Mouse (Mus musculus): ENCODE results near the gene Rbfox2.

The Rbfox2 gene

GRCm38 (mm10) chr15:77107169-77107908 is 199.5 kb downstream of the Rbfox2 start:
- DNase-seq (ENCODE audit: low read depth, low spot score) = no peak

GRCm38 (mm10) chr15:77105273-77105672 is 201.5 kb downstream of the Rbfox2 start:
- no peak for DNase-seq (ENCODE audit: low read depth, low spot score)

- DNase-seq (ENCODE audit: low read depth, low spot score) = no peak
Observed at GRCm38 (mm10) chr15:77104349-77105158, 202.2 kb downstream of the Rbfox2 start.

GRCm38 (mm10) chr15:77102685-77103084 is 204.1 kb downstream of the Rbfox2 start:
- DNase-seq (ENCODE audit: low read depth, low spot score) = peak; percentile 74

GRCm38 (mm10) chr15:77099756-77100155 is 207.0 kb downstream of the Rbfox2 start:
- no peak for DNase-seq (ENCODE audit: low read depth, low spot score)

DNA sequence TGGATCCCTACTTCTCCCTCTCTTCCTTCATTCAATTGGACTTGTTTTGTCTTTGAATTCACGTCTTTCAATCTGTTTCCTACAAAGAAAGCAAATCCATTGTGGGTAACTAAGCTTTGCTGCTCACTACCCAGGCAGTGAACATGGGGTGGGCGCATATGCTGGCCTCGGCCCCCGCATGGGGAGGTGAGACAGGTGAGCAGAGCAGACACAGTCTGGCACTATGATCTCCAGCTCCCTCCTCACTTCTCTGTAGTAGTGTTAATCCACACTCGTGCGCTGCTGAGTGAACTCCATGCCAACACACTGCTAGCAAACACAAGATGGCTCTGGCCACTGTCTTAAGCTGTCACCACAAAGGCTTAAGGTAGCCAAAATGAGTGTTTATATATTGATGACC is 209.4 kb downstream of the Rbfox2 start:
- no peak for DNase-seq (ENCODE audit: low read depth, low spot score)

DNA sequence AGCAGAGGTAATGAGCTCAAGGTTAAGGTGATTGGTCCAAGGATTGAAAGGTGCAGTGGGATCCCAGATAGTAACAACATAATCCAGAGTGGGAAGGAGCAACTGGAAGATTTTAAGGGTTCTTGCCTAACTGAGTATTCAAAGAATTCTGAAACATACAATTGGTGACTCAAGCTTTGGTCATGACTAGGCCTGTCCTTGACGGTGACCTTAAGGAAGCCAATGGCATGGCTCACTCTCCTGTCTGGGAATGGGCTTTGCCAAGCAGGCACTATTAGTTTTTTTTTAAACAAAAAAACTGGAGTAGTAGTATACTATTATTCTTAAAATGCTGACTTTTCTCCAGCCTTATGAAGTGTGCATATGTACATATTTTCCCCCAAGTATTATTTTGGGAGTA is 211.6 kb downstream of the Rbfox2 start:
- no peak for DNase-seq (ENCODE audit: low read depth, low spot score)

DNA sequence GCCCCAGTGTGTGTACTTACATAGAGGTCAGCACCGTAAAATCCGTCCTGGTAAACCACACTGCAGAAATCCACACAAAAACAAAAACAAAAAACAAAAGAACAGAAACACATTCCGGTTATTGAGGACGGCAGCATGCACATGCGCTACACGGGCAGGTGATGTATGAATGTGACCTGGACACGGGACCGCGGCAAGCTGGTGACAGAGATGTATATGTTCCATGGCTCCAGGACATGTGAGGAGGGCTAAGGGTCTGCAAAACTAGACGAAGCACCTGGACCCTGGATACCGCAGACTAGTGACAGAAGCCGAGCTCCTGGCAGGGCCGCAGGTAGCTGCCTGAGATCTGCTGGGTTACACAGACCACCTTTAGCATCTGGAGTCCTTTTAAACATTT is 212.4 kb downstream of the Rbfox2 start:
- no peak for DNase-seq (ENCODE audit: low read depth, low spot score)

GRCm38 (mm10) chr15:77091394-77091793 is 215.4 kb downstream of the Rbfox2 start:
- DNase-seq (ENCODE audit: low read depth, low spot score) = no peak

DNA sequence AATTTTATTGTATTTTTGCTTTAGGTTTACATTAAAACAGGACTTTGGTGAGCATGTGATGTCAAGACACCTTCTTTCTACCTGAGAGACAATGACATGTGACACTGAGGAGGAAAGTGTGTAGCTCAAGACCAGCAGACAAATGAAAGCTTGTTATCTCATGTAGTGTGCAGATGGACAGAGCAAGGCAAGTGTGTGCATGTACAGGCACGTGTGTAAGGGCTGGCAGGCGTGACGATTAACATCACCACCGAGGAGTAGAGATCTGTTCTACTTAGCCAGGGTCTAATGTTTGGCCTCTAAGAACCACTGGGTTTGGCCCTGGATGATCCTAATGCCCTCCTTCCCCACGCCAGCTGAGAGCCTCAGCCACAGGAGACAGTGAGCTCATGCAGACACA is 216.3 kb downstream of the Rbfox2 start:
- no peak for DNase-seq (ENCODE audit: low read depth, low spot score)

DNA sequence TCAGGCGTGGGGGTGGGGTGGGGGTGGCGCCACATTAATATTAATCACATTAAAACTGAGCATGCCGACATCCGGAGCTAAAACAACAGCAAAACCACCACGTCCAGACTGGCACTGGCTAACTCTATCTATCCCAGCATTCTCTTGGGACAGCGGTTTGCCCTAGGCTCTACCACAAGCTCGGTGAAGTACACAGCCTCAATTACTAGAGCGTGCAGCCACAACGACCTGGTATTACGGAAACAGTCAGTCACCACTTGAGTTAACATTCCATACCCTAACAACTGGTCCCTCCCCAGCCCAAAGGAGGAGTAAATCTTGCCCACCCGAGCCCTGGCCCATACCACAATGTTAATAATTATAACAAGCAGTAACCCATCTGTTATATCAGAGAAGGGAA is 217.6 kb downstream of the Rbfox2 start:
- DNase-seq (ENCODE audit: low read depth, low spot score) = no peak

DNA sequence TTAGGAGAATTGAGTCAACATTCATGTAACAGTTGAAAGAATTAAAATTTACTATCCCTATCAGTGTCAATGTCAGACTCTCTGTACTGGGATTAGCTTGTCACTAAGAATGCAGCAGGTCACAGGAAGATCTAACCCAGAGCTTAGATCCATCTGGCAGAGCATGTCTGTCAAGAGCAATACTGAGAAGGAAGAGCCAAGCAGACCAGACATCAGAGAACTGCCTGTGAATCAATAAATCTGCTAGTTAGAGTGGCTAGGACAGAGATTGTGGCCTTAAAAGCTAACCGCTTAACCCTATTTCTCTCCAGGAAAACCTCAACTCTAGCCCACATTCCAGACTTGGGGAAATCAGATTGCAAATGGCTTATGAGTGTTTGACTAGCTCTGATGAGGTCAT is 220.3 kb downstream of the Rbfox2 start:
- DNase-seq (ENCODE audit: low read depth, low spot score) = no peak

DNA sequence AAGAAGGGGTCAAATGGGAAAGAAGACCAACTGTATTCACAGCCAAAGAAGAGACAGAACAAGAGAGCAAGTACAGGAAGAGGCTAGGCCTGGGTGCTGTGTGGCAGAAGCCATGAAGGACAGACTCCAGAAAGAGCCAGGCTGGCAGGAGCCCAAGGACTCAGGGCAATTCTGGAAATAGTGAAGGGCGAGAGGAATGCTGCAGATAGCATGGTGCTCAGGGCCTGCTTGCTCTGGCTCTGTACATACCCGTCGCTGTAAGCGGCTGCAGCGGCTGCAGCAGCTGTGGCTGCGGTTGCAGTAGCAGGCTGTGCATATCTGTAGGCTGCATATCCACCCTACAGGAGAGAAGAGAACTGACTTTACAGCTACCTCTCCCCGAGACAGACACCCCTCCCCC is 221.0 kb downstream of the Rbfox2 start:
- no peak for DNase-seq (ENCODE audit: low read depth, low spot score)

- DNase-seq (ENCODE audit: low read depth, low spot score) = no peak
Observed at GRCm38 (mm10) chr15:77081454-77081853, 225.3 kb downstream of the Rbfox2 start.

GRCm38 (mm10) chr15:77080684-77081254 is 226.0 kb downstream of the Rbfox2 start:
- DNase-seq (ENCODE audit: low read depth, low spot score) = peak; percentile 87

- peak; percentile 57 for DNase-seq (ENCODE audit: low read depth, low spot score)
Observed at GRCm38 (mm10) chr15:77079890-77080361, 226.9 kb downstream of the Rbfox2 start.

- DNase-seq (ENCODE audit: low read depth, low spot score) = peak; percentile 55
Observed at GRCm38 (mm10) chr15:77079256-77079822, 227.5 kb downstream of the Rbfox2 start.

GRCm38 (mm10) chr15:77078786-77079185 is 228.0 kb downstream of the Rbfox2 start:
- DNase-seq (ENCODE audit: low read depth, low spot score) = peak; percentile 68

DNA sequence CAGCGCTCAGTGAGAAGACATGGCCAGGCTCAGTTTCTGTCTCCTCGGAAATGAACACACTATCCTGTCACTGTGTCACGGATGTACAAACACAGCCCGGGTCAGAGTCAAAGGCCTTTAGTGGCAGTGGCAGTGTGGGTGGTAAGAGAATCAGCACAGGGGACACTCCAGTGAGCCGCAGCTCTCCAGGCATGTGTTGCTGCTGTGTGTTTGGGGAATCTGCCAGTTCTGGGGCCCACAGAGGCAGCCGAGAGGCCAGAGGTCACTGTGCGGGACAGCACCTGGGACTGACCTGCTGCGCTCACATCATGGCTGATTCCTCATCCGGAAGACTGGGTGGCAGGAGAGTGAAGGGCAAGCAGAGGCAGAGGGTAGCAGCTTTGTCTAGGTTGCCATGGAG is 228.9 kb downstream of the Rbfox2 start:
- DNase-seq (ENCODE audit: low read depth, low spot score) = no peak

DNA sequence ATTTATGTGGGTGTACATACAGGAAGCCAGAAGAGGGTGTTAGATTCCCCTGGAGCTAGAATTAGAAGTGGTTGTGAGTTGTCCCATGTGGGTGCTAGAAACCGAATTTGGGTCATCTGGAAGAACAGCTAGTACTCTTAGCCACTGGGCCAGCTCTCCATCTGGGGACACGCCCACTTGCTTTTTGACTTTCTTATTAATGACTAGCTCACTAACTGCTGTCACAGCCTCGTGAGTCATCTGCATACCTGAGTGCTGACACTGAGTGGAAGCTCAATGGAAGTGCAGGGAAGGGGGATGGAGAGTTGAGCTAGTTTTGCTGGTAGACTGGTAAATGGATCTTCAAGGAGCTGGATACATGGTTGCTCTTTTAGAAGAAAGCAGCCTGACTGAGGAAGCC is 230.3 kb downstream of the Rbfox2 start:
- no peak for DNase-seq (ENCODE audit: low read depth, low spot score)

DNA sequence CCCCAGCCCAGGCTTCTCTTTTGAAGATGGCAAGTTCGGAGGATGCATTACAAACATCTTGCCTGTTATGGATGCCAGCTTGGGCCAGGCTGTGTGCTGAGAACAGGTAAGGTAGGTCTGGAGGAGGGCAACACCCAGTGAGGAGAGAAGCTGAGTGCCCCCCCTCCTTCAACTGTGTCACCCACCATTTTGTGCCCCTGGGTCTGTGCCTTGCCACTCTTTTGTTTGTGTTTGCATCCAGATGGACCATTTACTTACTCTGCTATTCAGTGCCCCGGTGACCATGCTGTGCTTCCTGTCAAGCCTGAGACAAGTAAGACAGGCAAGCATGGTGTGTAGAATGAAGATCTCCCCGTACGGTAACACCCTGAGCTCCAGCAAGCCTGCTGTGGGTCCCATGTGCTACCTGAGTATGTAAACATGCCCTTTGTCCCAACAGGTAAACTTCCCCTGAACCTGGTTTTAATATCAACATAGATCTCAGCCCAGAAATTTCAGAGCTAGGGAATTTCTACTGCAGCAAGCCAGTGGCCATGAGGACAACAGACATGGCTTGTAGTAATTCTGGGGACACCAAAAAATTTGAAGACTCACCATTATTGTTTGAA is 234.1 kb downstream of the Rbfox2 start:
- no peak for DNase-seq (ENCODE audit: low read depth, low spot score)

DNA sequence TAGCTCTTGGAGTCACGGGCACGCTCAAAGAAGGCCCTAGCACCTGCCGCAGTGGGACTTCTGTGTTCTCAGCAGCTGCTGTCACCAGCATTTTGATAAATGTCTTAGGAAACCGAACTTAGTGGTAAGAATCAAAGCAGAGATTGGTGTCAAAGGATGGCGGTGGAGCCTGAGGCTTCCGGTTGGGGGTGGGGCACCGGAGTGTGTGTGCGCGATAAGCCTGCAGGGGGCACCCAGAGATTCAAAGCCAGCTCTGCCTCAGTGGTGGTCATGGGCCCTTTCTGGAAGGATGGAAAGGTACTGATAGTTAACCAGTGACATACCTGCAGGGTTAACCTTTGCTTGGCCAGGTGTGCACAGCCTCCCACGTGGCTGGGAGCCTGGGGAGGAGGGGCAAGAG is 235.3 kb downstream of the Rbfox2 start:
- DNase-seq (ENCODE audit: low read depth, low spot score) = peak; percentile 71

Data from ES-CJ7 (cell line).